Mouse (Mus musculus): ENCODE measurements around the gene Hacd3.

DNA sequence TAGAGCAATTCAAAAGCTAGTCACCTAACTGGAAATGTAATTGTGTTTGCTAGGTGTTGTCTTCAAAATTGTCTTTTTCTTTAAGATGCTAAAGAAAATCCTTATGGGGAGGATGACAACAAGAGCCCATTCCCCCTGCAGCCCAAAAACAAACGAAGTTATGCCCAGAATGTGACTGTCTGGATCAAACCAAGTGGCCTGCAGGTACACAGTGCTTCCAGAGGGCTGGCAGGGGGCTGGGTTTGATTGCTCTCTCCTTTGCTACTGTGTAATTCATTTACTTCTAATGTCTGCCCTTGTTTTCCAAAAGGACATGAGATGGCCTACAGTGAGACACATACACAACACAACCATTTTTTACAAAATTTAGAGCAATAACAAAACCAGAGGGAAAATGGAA, 39.6 kb downstream of the Hacd3 start:
- TF ChIP-seq POLR2A (IDR thresholded peaks at IDR 0.05; ENCODE audit: low read depth, low read length) (no peak), CTCF (IDR thresholded peaks at IDR 0.05; ENCODE audit: borderline replicate concordance, insufficient read depth, low read length) (no peak)
